Comparison of ENCODE assay signal across 8 mouse cellular contexts in genomic region chr2:30687121-30687551, GRCm38 (mm10).
DNase-seq lines count a peak whose midpoint lies in the region; ATAC-seq lines count a peak whose summit lies in the region.

No protein-coding gene starts in this region.

- H3K4me3 ChIP-seq in forebrain, embryonic 12.5 days (replicated peaks) = no peak overlapping the region
- no peak overlapping the region for H3K4me3 ChIP-seq in hindbrain, embryonic 11.5 days (ENCODE audit: low read depth, low read length)
- H3K4me3 ChIP-seq in midbrain, embryonic 13.5 days (replicated peaks) = no peak overlapping the region

- peak; percentile 65 to 71 for DNase-seq in left cerebral cortex, adult 18-20 months (ENCODE audit: low spot score in 2 of 2)
- no peak for DNase-seq in left cerebral cortex, adult 11 months (ENCODE audit: low spot score)
- DNase-seq in hindbrain, embryonic 11.5 days (ENCODE audit: low spot score) = peak; percentile 64
- peak; percentile 59 to 66 for DNase-seq in left cerebral cortex, postnatal 25 days (ENCODE audit: low spot score in 2 of 2)
- peak; percentile 58 for DNase-seq in testis, postnatal 14 days (ENCODE audit: low spot score)
- DNase-seq in adipocyte (ENCODE audit: low spot score) = no peak

- no peaks in the 10 kb centered on the region for H3K27me3 ChIP-seq in forebrain, embryonic 12.5 days
- no peaks in the 10 kb centered on the region for H3K27me3 ChIP-seq in hindbrain, embryonic 11.5 days (ENCODE audit: control insufficient read depth, insufficient read depth, low read length)
- H3K27me3 ChIP-seq in midbrain, embryonic 13.5 days = no peaks in the 10 kb centered on the region

- no peaks in the 10 kb centered on the region for H3K9me3 ChIP-seq in forebrain, embryonic 12.5 days
- H3K9me3 ChIP-seq in hindbrain, embryonic 11.5 days (ENCODE audit: control insufficient read depth, low read length) = no peaks in the 10 kb centered on the region
- no peaks in the 10 kb centered on the region for H3K9me3 ChIP-seq in midbrain, embryonic 13.5 days

- H3K4me1 ChIP-seq in forebrain, embryonic 12.5 days = peaks cover 74% of the 10 kb centered on the region
- peaks cover 29% of the 10 kb centered on the region for H3K4me1 ChIP-seq in hindbrain, embryonic 11.5 days (replicated peaks; ENCODE audit: control insufficient read depth, insufficient read depth, low read length)
- H3K4me1 ChIP-seq in midbrain, embryonic 13.5 days (replicated peaks) = peaks cover 66% of the 10 kb centered on the region

- ATAC-seq in forebrain, embryonic 12.5 days (ENCODE audit: low FRiP score) = peak; percentile 58; the same call in 1 of the 2 replicates
- 0 out of 2 replicates have a peak, but pooled peaks have one; percentile 13 for ATAC-seq in hindbrain, embryonic 11.5 days (ENCODE audit: low FRiP score)
- ATAC-seq in midbrain, embryonic 13.5 days = peak; percentile 55

- peak overlapping the region; percentile 47 for H3K9ac ChIP-seq in forebrain, embryonic 12.5 days
- H3K9ac ChIP-seq in hindbrain, embryonic 11.5 days (ENCODE audit: low read depth, low read length) = peak overlapping the region; percentile 54
- peak overlapping the region; percentile 44; the same call in 1 of the 2 replicates for H3K9ac ChIP-seq in midbrain, embryonic 13.5 days (replicated peaks)

- no peaks in the 10 kb centered on the region for H3K36me3 ChIP-seq in forebrain, embryonic 12.5 days (replicated peaks)
- H3K36me3 ChIP-seq in hindbrain, embryonic 11.5 days (ENCODE audit: control insufficient read depth, insufficient read depth, low read length) = no peaks in the 10 kb centered on the region
- H3K36me3 ChIP-seq in midbrain, embryonic 13.5 days = no peaks in the 10 kb centered on the region

- 1% methylated on average over 23 of the region's 23 CpGs for WGBS in forebrain, embryonic 12.5 days
- 2% methylated on average over 23 of the region's 23 CpGs for WGBS in hindbrain, embryonic 11.5 days
- WGBS in midbrain, embryonic 13.5 days = 5% methylated on average over 23 of the region's 23 CpGs

- peak overlapping the region; percentile 90 for H3K27ac ChIP-seq in forebrain, embryonic 12.5 days
- H3K27ac ChIP-seq in hindbrain, embryonic 11.5 days (ENCODE audit: low read depth, low read length) = peak overlapping the region; percentile 75
- peak overlapping the region; percentile 91 for H3K27ac ChIP-seq in midbrain, embryonic 13.5 days

- H3K4me2 ChIP-seq in forebrain, embryonic 12.5 days = peak overlapping the region; percentile 38
- H3K4me2 ChIP-seq in hindbrain, embryonic 11.5 days (replicated peaks; ENCODE audit: low read depth, low read length) = no peak overlapping the region
- H3K4me2 ChIP-seq in midbrain, embryonic 13.5 days (replicated peaks) = peak overlapping the region; percentile 33

- intact Hi-C loops in left cerebral cortex, postnatal 25 days (cut with DNase I) = no loop called here

Comparison
In these comparisons a context has a peak if more than half of its experiments do, and no peak if none do; other contexts are left out.
1. DNase-seq: peak in left cerebral cortex, adult 18-20 months (2 of 2), hindbrain, embryonic 11.5 days (single experiment), left cerebral cortex, postnatal 25 days (2 of 2) and testis, postnatal 14 days (single experiment); none in left cerebral cortex, adult 11 months (single experiment) and adipocyte (single experiment).
2. Peak in every context shown above with its lines, with median percentiles within 50 percentile points of each other: ATAC-seq, H3K27ac ChIP-seq and H3K9ac ChIP-seq.